Mouse (Mus musculus) hindbrain, embryonic 16.5 days (tissue): ENCODE results near the gene Vill. TPM values are rescaled to one million over a fixed set of nuclear protein-coding genes. Genes with fewer than 3 reads are reported as not detected.

ENCODE experiments used
- ATAC-seq: fragments of 200-750 bp; cut with Nextera tagmentation; 2 replicates; pipeline ENCODE4 v1.8.0; 2017; ENCODE audit warnings: moderate TSS enrichment, moderate library complexity
- H3K27ac ChIP-seq: fragments of 300-500 bp; sonication (generic); 2 replicates; pipeline ENCODE4 v1.5.1; 2014; ENCODE audit warnings: low read depth, mild to moderate bottlenecking, control low read depth, low read length, moderate library complexity
- H3K27me3 ChIP-seq: fragments of 300-500 bp; sonication (generic); replicated peaks from 2 replicates; pipeline ENCODE4 v1.6.1; 2014; ENCODE audit warnings: low read length; ENCODE audit not compliant: control insufficient read depth, insufficient read depth
- H3K36me3 ChIP-seq: fragments of 300-500 bp; sonication (generic); 2 replicates; pipeline ENCODE4 v1.6.1; 2014; ENCODE audit warnings: mild to moderate bottlenecking, low read length, moderate library complexity, mixed read lengths; ENCODE audit not compliant: control insufficient read depth, insufficient read depth
- H3K4me1 ChIP-seq: fragments of 300-500 bp; sonication (generic); 2 replicates; pipeline ENCODE4 v1.6.1; 2014; ENCODE audit warnings: low read depth, low read length; ENCODE audit not compliant: control insufficient read depth, insufficient read depth
- H3K4me2 ChIP-seq: fragments of 300-500 bp; sonication (generic); 2 replicates; pipeline ENCODE4 v1.6.1; 2014; ENCODE audit warnings: mild to moderate bottlenecking, low read length, control low read depth, moderate library complexity
- H3K4me3 ChIP-seq: fragments of 300-500 bp; sonication (generic); 2 replicates; pipeline ENCODE4 v1.5.1; 2014; ENCODE audit warnings: mild to moderate bottlenecking, low read length, control low read depth, moderate library complexity
- H3K9ac ChIP-seq: fragments of 300-500 bp; sonication (generic); 2 replicates; pipeline ENCODE4 v1.6.1; 2014; ENCODE audit warnings: low read depth, mild to moderate bottlenecking, control low read depth, low read length, moderate library complexity
- H3K9me3 ChIP-seq: fragments of 300-500 bp; sonication (generic); 2 replicates; pipeline ENCODE4 v1.6.1; 2014; ENCODE audit warnings: mild to moderate bottlenecking, low read length, moderate library complexity; ENCODE audit not compliant: control insufficient read depth
- WGBS: fragments of 180-500 bp; shearing (Covaris S2); extraction: QIAGEN DNeasy Blood & Tissue Kit; methylation state at CpG from one replicate; pipeline ENCODE4 v1.1.7; 2014; 5-methylcytosine and 5-hydroxymethylcytosine counted together
- polyA plus RNA-seq: library from polyadenylated mRNA; unstranded; fragments of >200 nt; fragmentation: Nextera tagmentation; extraction: Ambion mirVana; gene quantifications from 2 replicates; pipeline ENCODE4 v1.2.1, GENCODE M21; 2015

The Vill gene
- polyA plus RNA-seq, 1 experiment from 2014 or later = 5.0 TPM

DNA sequence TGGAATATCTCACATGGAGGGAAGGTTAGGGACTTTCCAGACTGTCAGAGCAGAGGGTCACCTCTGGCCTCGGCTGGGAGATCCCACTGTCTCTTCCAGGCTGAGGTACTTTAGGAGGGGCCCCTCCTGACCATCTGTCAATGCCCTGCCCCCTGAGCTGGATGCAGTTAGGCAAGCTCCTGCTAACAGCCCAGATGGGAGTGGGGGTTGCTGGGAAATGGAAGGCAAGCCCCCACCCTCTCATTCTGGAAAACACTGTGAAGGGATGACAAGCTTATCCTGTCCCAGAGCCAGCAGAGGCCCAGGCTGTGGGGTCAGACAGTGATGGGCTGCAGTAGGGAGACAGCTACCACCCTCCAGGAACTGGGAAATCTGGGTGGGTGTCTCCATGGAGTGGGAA is 33.9 kb downstream of the Vill start:
- Histone ChIP-seq H3K27ac (no peak overlapping the region), H3K4me1 (peaks cover 24% of the 10 kb centered on the region), H3K9ac (no peak overlapping the region), H3K4me3 (no peak overlapping the region), H3K4me2 (no peak overlapping the region), H3K27me3 (no peaks in the 10 kb centered on the region), H3K9me3 (no peaks in the 10 kb centered on the region), H3K36me3 (no peaks in the 10 kb centered on the region)
- WGBS = 14% methylated on average over 1 of the region's 1 CpGs
- ATAC-seq = no peak

- H3K9ac ChIP-seq = no peak overlapping the region
- no peaks in the 10 kb centered on the region for H3K9me3 ChIP-seq
- H3K27ac ChIP-seq = no peak overlapping the region
- no peak overlapping the region; the same call in 1 of the 2 replicates for H3K4me2 ChIP-seq
- H3K36me3 ChIP-seq = no peaks in the 10 kb centered on the region
- no peaks in the 10 kb centered on the region for H3K27me3 ChIP-seq
- ATAC-seq = no peak
- no peak overlapping the region for H3K4me3 ChIP-seq
- WGBS = 83% methylated on average over 5 of the region's 5 CpGs
- H3K4me1 ChIP-seq = peaks cover 26% of the 10 kb centered on the region
Observed at GRCm38 (mm10) chr9:119087309-119087708, 34.7 kb downstream of the Vill start.

DNA sequence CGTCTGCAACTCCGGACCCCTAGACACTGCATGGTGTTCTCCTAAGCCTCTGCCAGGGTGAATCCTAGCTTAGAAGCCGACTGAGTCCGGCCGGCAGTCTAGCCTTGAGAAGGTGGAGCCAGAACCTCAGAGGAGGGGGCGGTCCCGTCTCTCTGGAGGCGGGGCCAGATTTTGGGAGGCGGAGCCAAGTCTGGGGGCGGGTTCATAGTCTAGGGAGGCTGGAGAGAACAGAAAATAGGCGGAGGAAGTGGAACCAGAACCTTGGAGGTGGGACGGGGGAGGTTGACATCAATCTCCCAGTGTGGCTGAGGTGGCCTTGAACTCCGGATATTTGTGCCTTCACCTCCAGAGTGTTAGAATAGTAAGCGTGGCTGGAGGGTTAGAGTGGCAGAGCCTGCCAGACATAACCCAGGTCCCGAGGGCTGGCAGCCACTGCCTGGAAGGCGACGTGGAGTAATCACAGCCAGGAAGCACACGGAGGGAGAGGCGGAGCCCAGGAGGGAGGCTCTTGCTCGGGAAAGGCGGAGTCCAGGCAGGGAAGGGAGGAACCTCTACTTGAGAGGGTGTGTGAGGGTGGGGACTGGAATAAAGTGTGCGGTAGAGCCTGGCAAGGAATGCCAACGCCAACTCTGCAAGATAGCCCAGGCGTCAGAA is 35.7 kb downstream of the Vill start:
- peak overlapping the region; percentile 58 for H3K4me2 ChIP-seq
- ATAC-seq = peak; percentile 69
- no peak overlapping the region; the same call in 1 of the 2 replicates for H3K27ac ChIP-seq
- peak overlapping the region; percentile 33 for H3K4me3 ChIP-seq
- no peaks in the 10 kb centered on the region for H3K36me3 ChIP-seq
- peaks cover 24% of the 10 kb centered on the region for H3K4me1 ChIP-seq
- H3K9ac ChIP-seq = peak overlapping the region; percentile 40; the same call in 1 of the 2 replicates
- no peaks in the 10 kb centered on the region for H3K9me3 ChIP-seq
- 2% methylated on average over 24 of the region's 24 CpGs for WGBS
- no peaks in the 10 kb centered on the region for H3K27me3 ChIP-seq

GRCm38 (mm10) chr9:119089437-119089836 is 36.9 kb downstream of the Vill start:
- 40% methylated on average over 7 of the region's 7 CpGs for WGBS
- Histone ChIP-seq H3K27ac (peak overlapping the region; percentile 17; the same call in 1 of the 2 replicates), H3K9me3 (no peaks in the 10 kb centered on the region), H3K27me3 (no peaks in the 10 kb centered on the region), H3K9ac (0 out of 2 replicates have a peak overlapping the region, but pooled peaks have one; percentile 23), H3K4me1 (peaks cover 31% of the 10 kb centered on the region), H3K36me3 (no peaks in the 10 kb centered on the region), H3K4me2 (no peak overlapping the region), H3K4me3 (no peak overlapping the region)
- no peak for ATAC-seq

- WGBS = 92% methylated on average over 5 of the region's 5 CpGs
- no peak overlapping the region for H3K9ac ChIP-seq
- no peaks in the 10 kb centered on the region for H3K36me3 ChIP-seq
- H3K4me2 ChIP-seq = no peak overlapping the region
- no peak for ATAC-seq
- peaks cover 36% of the 10 kb centered on the region for H3K4me1 ChIP-seq
- H3K27me3 ChIP-seq = no peaks in the 10 kb centered on the region
- H3K27ac ChIP-seq = no peak overlapping the region
- no peaks in the 10 kb centered on the region for H3K9me3 ChIP-seq
- H3K4me3 ChIP-seq = no peak overlapping the region
Observed at GRCm38 (mm10) chr9:119090462-119090861, 37.9 kb downstream of the Vill start.

- H3K27me3 ChIP-seq = no peaks in the 10 kb centered on the region
- H3K36me3 ChIP-seq = no peaks in the 10 kb centered on the region
- H3K4me3 ChIP-seq = peak overlapping the region; percentile 52
- ATAC-seq = no peak
- H3K9ac ChIP-seq = no peak overlapping the region
- no peak overlapping the region for H3K27ac ChIP-seq
- H3K4me2 ChIP-seq = peak overlapping the region; percentile 63
- no peaks in the 10 kb centered on the region for H3K9me3 ChIP-seq
- WGBS = 61% methylated on average over 12 of the region's 12 CpGs
- peaks cover 34% of the 10 kb centered on the region for H3K4me1 ChIP-seq
Observed at GRCm38 (mm10) chr9:119091581-119092310, 39.2 kb downstream of the Vill start.

- H3K27me3 ChIP-seq = no peaks in the 10 kb centered on the region
- H3K4me3 ChIP-seq = peak overlapping the region; percentile 52
- WGBS = 3% methylated on average over 45 of the region's 45 CpGs
- no peak for ATAC-seq
- peaks cover 31% of the 10 kb centered on the region for H3K4me1 ChIP-seq
- H3K36me3 ChIP-seq = no peaks in the 10 kb centered on the region
- no peaks in the 10 kb centered on the region for H3K9me3 ChIP-seq
- peak overlapping the region; percentile 63 for H3K4me2 ChIP-seq
- H3K27ac ChIP-seq = no peak overlapping the region
- peak overlapping the region; percentile 68 for H3K9ac ChIP-seq
Observed at GRCm38 (mm10) chr9:119092473-119093418, 40.2 kb downstream of the Vill start.

DNA sequence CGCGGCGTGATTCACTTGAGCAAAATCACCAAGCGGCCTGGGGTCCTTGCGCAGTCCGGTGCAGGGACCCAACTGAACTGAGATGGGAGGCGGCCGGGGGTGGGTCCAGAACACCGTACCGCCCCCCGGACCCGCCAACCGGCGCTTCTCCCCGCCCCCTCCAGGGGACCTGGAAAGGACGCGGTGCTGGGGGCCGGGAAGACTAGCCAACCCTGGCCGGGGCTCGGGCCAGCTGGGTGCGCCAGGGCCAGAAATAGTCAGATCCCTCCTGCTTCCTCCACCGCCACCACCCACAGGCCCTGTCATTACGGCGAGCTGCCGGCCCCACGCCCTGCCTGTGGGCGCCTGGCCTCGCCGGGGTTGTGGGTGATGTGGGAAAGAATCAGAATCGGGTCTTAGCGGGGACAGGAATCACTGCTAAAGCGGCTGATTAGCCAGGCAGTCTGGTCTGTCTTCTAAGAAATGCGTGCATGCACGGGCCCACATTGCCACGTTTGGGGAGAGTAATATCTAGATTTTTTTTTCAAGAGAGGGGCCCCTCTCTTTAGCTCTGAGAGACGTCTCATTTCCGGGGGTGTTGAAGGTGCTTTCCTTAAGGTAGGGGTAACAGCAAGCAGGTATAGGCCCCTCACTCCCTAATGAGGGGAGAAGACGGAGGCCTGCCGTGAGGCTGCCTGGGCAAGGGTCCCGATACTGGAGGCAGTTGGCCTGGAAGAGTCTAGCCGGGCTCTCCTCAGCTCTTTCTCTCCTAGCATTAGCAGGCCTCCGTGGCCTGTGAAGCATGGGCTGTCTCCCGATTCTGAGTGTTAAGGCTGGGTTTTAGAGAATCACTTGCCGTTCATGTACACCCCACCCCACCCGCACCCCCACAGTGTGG is 41.1 kb downstream of the Vill start, which contains the start of gene Plcd1:
TSS of gene Plcd1 (minus strand) at position 84 of the 877 bp plus-strand sequence.
- peak within 1 kb of the TSS; percentile 52 for H3K4me3 ChIP-seq
- peak within 1 kb of the TSS; percentile 63 for H3K4me2 ChIP-seq
- peaks cover 22% of the 10 kb centered on the region for H3K4me1 ChIP-seq
- peak within 1 kb of the TSS; percentile 48 for H3K27ac ChIP-seq
- H3K9me3 ChIP-seq = no peaks in the 10 kb centered on the region
- H3K27me3 ChIP-seq = no peaks in the 10 kb centered on the region
- ATAC-seq = peak; percentile 92
- 8% methylated on average over 33 of the region's 45 CpGs for WGBS
- peak within 1 kb of the TSS; percentile 68 for H3K9ac ChIP-seq
- no peaks in the 10 kb centered on the region for H3K36me3 ChIP-seq
